Mouse (Mus musculus) gastrocnemius, adult 8-10 months (tissue): ENCODE data around the gene Fam120b. TPM values are rescaled to one million over a fixed set of nuclear protein-coding genes. Genes with fewer than 3 reads are reported as not detected.
A peak's percentile ranks its signal among the peaks of the same experiment; 100 is the strongest.

Experiments
- DNase-seq, 2 experiments: peaks; one replicate each; pipeline ENCODE4 v3.0.0; 2022; ENCODE audit warnings: low spot score in 2 of 2
- total RNA-seq, 4 experiments: library from RNA; stranded (reverse); gene quantifications; 2 replicates each; pipeline ENCODE4 v1.2.4; 2022

Fam120b gene
- total RNA-seq, 4 experiments from 2014 or later, result 9.5 to 12.1 (median 10.5) TPM

GRCm38 (mm10) chr17:15379741-15380526, 16.1 kb upstream of the Fam120b start:
- no peak for DNase-seq

DNA sequence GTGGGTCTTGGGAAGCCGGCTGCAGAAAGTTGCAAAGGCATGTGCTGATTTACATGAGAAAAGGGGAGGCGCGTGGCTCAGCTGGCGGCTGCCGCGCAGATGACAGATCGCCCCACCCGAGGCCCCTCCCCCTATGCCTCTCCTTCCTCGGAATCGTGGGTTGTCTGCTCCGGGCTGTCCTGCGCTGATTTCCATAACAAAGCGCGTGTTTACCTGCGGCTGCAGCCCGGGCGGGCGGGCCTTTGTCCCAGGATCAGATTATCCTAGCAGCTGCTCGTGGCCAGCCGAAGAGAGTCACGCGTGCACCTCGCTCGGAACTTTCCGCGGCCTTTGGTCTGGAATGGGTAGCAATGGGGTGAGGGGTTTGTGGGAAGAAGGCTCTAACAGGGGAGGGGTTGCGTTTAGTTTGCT, 15.4 kb upstream of the Fam120b start:
- peak in 1 of 2 experiments; percentile 23 for DNase-seq

GRCm38 (mm10) chr17:15381092-15381860, 14.7 kb upstream of the Fam120b start:
- no peak for DNase-seq

- no peak for DNase-seq
Observed at GRCm38 (mm10) chr17:15381869-15382660, 13.9 kb upstream of the Fam120b start.

DNA sequence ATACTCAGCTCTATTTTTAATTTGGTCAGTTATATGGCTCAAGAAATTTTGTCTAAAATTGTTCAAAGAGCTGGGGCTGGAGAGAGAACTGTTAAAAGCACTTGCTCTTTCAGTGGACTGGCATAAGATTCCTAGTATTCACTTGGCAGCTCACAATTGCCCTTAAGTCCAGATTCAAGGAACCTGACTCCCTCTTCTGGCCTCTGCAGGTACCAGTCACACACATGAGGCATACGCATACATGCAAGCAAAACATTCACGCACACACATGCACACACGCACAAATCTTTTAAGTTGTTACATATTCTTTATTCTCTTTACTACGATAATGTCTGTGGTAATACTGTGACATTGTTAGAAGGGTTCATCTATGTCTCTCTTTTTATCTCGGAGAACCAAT, 12.6 kb upstream of the Fam120b start:
- no peak for DNase-seq

- DNase-seq, result no peak
Observed at GRCm38 (mm10) chr17:15388892-15389291, 7.1 kb upstream of the Fam120b start.

DNA sequence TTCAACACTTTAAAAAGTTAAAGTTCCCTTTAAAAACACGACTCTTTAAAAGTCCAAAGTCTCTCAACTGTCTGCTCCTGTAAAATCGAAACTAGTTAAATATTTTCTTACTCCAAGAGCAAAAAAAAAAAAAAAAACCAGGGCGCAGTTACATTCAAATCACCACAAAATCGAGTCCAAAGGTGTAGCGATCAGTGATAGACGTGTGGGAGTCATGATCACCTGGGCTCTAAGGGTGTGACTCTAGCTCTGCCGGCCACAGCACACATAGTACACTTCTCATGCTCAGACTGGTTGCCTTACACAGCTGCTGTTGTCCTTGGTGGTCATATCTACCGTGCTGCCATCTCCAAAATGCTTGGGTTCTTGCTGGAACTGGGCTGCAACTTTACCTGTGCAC, 6.6 kb upstream of the Fam120b start:
- DNase-seq, result no peak

DNA sequence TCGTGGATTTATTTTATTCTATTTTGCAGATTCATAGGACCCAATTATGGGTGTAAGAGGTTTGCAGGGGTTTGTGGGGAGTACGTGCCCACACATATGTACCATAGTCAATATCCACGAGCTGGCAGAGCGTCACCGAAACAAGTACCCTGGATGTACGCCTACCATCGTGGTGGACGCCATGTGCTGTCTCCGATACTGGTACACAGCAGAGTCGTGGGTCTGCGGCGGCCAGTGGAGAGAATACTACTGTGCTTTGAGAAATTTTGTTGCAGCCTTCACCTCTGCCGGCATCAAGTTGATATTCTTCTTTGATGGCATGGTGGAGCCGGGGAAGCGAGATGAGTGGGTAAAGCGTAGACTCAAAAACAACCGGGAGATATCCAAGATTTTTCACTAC, 5.7 kb downstream of the Fam120b start:
- no peak for DNase-seq

DNA sequence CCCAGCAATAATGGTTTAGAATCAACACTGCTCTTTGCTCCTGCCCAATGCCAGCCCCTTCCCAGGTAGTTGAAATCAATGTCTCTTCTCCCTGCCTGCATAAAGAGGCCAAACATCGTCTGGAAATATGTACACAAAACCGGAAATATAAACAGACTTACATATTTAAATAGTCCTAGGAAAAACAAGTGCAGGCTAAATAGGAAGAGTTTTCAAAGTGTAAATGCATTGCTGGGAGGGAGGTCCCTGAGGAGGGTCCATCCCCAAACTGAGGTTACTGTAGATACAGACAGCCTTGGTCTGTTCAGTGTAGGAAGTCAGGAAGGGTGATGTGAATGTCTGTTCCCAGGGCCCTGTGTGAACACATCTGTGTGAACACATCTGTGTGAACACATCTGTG, 10.6 kb downstream of the Fam120b start:
- no peak for DNase-seq

DNA sequence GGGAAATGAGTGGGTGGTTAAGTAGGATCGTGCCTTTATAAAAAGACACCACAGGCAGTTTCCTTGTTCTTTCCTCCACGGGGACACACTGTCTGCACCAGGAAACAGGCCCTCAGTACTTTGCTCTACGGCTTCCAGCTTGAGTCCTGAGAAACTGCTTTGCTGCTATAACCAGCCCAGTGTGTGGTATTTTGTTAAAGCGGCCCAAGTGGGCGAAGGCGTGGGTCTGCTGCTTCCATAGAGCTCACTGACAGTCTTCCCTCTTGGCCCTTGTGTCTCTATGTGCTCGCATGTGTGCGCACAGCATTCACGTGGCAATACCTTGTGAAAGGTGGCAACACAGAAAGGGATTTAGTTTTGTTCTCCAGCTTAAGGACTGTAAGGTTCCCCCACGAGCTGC, 13.3 kb downstream of the Fam120b start:
- no peak for DNase-seq

DNA sequence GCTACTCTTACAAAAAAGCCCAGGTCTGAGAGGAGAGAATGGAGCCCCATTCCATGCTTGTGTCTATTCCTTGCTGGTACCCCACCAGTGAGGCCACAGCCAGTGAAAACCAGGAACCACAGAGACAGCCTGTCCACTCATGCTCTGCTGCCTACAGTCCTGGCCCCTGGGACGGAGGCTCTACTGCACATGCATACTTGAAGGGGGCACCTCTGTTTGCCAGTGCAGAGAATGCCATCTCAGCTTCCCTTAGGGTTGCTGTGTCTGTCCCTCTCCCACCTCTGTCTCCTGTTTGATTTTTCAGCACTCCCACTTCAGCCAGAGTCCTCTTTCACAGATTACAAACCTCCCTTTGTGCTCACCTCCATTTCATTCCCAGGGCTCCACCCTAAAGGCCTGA, 14.9 kb downstream of the Fam120b start:
- no peak for DNase-seq

DNA sequence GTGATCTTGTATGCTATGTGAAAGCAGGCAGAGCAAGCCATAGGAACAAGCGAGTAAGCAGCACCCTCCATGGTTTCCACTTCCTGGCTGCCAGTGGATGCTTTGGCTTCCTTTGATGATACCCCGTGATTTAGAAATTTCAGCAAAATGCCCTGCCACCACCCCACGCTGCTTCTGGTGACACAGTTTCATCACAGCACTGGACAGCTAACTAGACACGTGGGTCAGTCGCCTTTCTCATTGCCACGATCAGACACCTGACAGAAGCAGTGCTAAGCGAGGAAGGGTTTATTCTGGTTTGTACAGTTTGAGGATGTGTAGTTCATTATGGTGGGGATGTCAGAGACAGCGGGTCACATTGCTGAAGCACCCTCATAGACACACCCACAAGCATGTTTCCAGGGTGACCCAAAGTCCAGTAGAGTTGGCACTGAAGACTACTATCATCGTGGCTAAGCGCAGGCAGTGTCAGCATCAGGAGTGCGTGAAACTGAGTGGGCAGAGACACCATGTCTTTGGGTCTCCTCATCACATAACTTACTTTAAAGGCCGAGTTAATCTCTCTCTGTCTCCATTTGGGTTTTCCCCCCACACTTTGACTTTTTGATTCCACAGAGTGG, 20.7 kb downstream of the Fam120b start:
- DNase-seq, result no peak

GRCm38 (mm10) chr17:15419534-15419933, 23.5 kb downstream of the Fam120b start:
- DNase-seq, result no peak

DNA sequence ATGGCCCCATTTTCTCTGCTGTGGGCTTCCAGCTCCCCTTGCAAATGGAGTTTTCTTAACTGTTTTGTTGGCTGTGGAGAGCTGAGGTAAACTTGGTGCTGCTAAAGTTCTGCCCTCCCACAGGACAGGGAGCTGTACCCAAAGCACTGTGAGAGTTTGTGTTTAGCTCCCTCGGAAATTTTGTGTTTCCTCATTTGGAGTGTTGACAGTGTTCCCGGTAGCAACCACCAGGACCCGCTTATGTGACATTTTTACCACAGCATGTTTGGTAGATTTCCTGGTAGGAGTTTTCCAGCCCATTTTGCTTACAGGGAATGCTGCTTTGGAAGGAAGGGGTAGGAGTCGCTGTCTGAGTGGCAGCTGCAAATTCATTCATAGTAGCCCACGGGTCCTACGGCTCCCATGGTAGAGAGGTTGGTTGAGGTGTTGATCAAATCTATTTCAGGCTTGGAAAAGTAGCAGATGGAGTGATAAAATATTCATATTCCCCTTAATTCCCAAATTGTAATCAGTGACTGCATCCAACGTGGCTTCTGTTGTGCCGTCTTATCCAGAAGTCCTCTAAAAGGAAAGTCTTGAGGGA, 24.1 kb downstream of the Fam120b start:
- DNase-seq, result no peak

DNA sequence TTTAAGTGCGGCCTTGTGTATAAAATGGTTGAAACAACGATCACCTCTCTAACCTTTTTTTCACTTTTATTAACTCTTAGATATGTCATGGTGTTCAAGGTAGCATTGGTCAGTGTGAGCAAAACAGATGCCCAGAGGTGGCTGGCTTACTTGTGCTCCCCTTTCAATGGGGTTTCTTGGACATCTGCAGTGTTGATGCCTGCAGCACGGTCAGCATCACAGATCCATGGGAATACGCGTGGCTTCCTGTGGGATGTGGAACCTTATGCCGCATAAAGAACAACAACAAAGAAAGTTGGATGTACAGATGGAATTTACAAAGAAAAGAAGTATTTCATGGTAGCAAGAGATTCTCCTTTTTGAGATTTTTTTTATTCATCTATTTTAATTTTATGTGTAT, 25.4 kb downstream of the Fam120b start:
- DNase-seq, result no peak

DNA sequence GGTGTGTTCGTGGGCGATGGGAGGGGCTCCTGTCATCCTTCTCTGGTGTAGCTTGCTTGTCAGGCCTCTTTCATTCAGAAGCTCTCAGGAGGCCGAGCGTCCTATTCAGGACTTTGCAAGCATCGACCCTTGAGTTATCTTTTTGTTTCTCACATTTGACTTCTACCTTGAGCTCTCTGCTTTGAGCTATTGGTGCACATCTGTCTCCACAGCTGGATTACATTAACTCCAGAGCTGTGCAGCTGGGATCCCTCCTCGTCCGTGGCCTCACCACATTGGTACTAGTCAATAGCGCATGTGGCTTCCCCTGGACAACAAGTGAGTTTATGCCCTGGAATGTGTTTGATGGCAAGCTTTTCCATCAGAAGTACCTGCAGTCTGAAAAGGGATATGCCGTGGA, 26.7 kb downstream of the Fam120b start:
- DNase-seq, result no peak

DNA sequence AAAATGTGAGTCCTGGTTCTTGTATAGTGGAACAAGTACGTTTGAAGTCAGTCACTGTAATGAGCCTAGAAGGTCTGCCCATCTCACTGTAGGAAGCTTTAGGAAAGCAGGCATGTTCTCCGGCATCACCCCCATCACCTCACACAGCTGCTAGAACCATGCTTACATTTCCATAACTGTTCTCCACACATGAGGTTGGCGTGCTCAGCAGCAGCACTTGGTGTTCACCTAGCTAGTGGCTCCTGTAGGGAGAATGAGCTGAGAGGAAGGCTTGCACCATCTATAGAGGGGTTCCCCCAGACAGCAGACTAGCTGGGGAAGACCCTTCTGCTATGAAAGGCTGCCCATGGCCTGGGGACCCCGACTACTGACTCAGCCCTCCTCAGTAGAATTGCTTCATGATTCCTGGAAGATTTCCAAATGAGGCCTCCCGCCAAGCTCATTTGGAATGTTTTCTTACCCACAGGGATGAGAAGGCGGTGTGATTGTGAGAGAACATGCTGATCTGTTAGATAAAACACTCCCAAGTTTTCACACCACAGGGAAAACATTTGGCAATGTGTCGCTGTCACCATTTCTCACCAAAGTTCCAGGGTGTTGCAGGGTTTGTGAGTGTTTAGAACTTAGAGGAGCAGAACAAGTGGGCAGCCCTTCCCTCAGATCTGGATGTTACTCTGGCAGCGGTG, 27.2 kb downstream of the Fam120b start:
- DNase-seq, result peak in 1 of 2 experiments; percentile 42

GRCm38 (mm10) chr17:15425931-15426330, 29.9 kb downstream of the Fam120b start:
- DNase-seq, result no peak

- no peak for DNase-seq
Observed at GRCm38 (mm10) chr17:15429451-15429850, 33.4 kb downstream of the Fam120b start.

DNA sequence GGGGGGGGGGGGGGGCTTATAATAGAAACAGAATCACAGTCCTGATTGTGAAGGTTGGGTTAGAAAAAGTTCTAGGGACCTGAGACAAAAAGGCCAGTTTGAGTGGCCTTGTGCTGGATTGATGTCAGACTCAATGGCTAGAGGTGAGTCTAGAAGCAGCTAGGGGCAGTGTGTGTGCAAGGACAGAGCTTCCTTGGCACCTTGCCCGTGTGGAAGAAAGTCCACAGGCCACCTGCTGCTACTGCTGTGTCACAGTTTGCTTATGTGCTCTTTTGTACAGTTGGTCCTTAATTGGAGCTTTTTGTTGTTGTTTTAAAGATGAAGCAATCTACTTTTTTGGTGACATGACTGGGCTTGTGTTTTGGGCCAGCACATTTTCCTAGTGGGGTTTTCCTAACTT, 33.9 kb downstream of the Fam120b start:
- DNase-seq, result no peak
